Mouse (Mus musculus) MEL (cell line): ENCODE measurements around the gene Isg20l2. TPM values are rescaled to one million over a fixed set of nuclear protein-coding genes. Genes with fewer than 3 reads are reported as not detected.

ENCODE experiments used
- DNase-seq: peaks from one replicate; pipeline ENCODE4 v3.0.0; 2011; ENCODE audit warnings: low read depth, low spot score
- H3K27ac ChIP-seq: 2 replicates; pipeline ENCODE4 v1.5.1; 2012; ENCODE audit warnings: low read depth, mild to moderate bottlenecking, control low read depth, low read length, moderate library complexity; ENCODE audit not compliant: control insufficient read depth
- H3K27me3 ChIP-seq, 2 experiments: fragments of 150-350 bp in 1 of 2; sonication (generic) in 1 of 2; 2 replicates each; pipeline ENCODE4 v1.6.1; 2012; ENCODE audit warnings: low read length in 2 of 2, mild to moderate bottlenecking in 2 of 2, improper control_type of control experiment in 1 of 2, moderate library complexity in 1 of 2; ENCODE audit not compliant: insufficient read depth in 2 of 2, control insufficient read depth in 1 of 2
- H3K36me3 ChIP-seq, 2 experiments: 2 replicates each; pipeline ENCODE4 v1.6.1; 2012 to 2014; ENCODE audit warnings: low read length in 2 of 2, improper control_type of control experiment in 1 of 2, inconsistent platforms in 1 of 2, mild to moderate bottlenecking in 1 of 2; ENCODE audit not compliant: insufficient read depth in 2 of 2, control insufficient read depth in 1 of 2
- H3K4me1 ChIP-seq, 2 experiments: fragments of 150-350 bp in 1 of 2; sonication (generic) in 1 of 2; 2 replicates each; pipeline ENCODE4 v1.6.1; 2012; ENCODE audit warnings: low read length in 2 of 2, improper control_type of control experiment in 1 of 2, mild to moderate bottlenecking in 1 of 2; ENCODE audit not compliant: insufficient read depth in 2 of 2, control insufficient read depth in 1 of 2
- H3K4me3 ChIP-seq, 2 experiments: fragments of 150-350 bp in 1 of 2; sonication (generic) in 1 of 2; 2 replicates each; pipeline ENCODE4 v1.5.1; 2012; ENCODE audit warnings: low read depth in 2 of 2, low read length in 2 of 2, mild to moderate bottlenecking in 2 of 2, moderate library complexity in 2 of 2, control low read depth in 1 of 2, improper control_type of control experiment in 1 of 2; ENCODE audit not compliant: control insufficient read depth in 1 of 2, insufficient read depth in 1 of 2
- H3K79me2 ChIP-seq: 2 replicates; pipeline ENCODE4 v1.6.1; 2012; ENCODE audit warnings: mild to moderate bottlenecking, low read length, moderate library complexity; ENCODE audit not compliant: control insufficient read depth, poor library complexity, insufficient read depth
- H3K9ac ChIP-seq: 2 replicates; pipeline ENCODE4 v1.6.1; 2012; ENCODE audit warnings: low read depth, mild to moderate bottlenecking, control low read depth, low read length, moderate library complexity; ENCODE audit not compliant: control insufficient read depth, poor library complexity, severe bottlenecking
- H3K9me3 ChIP-seq: fragments of 150-350 bp; sonication (generic); replicated peaks from 2 replicates; pipeline ENCODE4 v1.6.1; 2012; ENCODE audit warnings: mild to moderate bottlenecking, low read length, improper control_type of control experiment, moderate library complexity; ENCODE audit not compliant: insufficient read depth
- CHD1 ChIP-seq: IDR thresholded peaks from 2 replicates; pipeline ENCODE4 v1.6.1; 2012; ENCODE audit warnings: low read depth, mild to moderate bottlenecking, inconsistent platforms, low read length, improper control_type of control experiment
- EP300 ChIP-seq, 2 experiments: IDR thresholded peaks; 2 replicates each; pipeline ENCODE4 v1.6.1; 2011; ENCODE audit warnings: improper control_type of control experiment in 2 of 2, low read length in 2 of 2, low read depth in 1 of 2, mild to moderate bottlenecking in 1 of 2
- GABPA ChIP-seq: IDR thresholded peaks from 2 replicates; pipeline ENCODE4 v1.6.1; 2012; ENCODE audit warnings: low read depth, mild to moderate bottlenecking, inconsistent platforms, low read length, improper control_type of control experiment, moderate library complexity
- GATA1 ChIP-seq: IDR thresholded peaks from 2 replicates; pipeline ENCODE4 v1.6.1; 2011; ENCODE audit warnings: low read depth, low read length, improper control_type of control experiment
- HCFC1 ChIP-seq: IDR thresholded peaks from 2 replicates; pipeline ENCODE4 v1.6.1; 2012; ENCODE audit warnings: low read depth, mild to moderate bottlenecking, inconsistent platforms, low read length, improper control_type of control experiment, moderate library complexity
- KAT2A ChIP-seq: conservative IDR thresholded peaks from 2 replicates; pipeline ENCODE4 v1.6.1; 2012; ENCODE audit warnings: low read depth, low read length, improper control_type of control experiment, inconsistent platforms
- MAZ ChIP-seq: IDR thresholded peaks from 2 replicates; pipeline ENCODE4 v1.6.1; 2012; ENCODE audit warnings: low read depth, mild to moderate bottlenecking, inconsistent platforms, low read length, improper control_type of control experiment
- MXI1 ChIP-seq: IDR thresholded peaks from 2 replicates; pipeline ENCODE4 v1.6.1; 2011; ENCODE audit warnings: mild to moderate bottlenecking, low read depth, low read length, improper control_type of control experiment
- MYB ChIP-seq: IDR thresholded peaks from 2 replicates; pipeline ENCODE4 v1.6.1; 2011; ENCODE audit warnings: mild to moderate bottlenecking, low read depth, low read length, improper control_type of control experiment
- NELFE ChIP-seq: IDR thresholded peaks from 2 replicates; pipeline ENCODE4 v1.6.1; 2011; ENCODE audit warnings: low read depth, low read length, improper control_type of control experiment
- POLR2A ChIP-seq, 2 experiments: IDR thresholded peaks; 2 replicates each; pipeline ENCODE4 v1.6.1; 2011 to 2012; ENCODE audit warnings: low read length in 2 of 2, mild to moderate bottlenecking in 2 of 2, control low read depth in 1 of 2, improper control_type of control experiment in 1 of 2, low read depth in 1 of 2, moderate library complexity in 1 of 2; ENCODE audit not compliant: control insufficient read depth in 1 of 2, insufficient read depth in 1 of 2, poor library complexity in 1 of 2
- POLR2AphosphoS5 ChIP-seq: IDR thresholded peaks from 2 replicates; pipeline ENCODE4 v1.6.1; 2012; ENCODE audit warnings: low read depth, borderline replicate concordance, mild to moderate bottlenecking, inconsistent platforms, low read length, moderate library complexity, mixed read lengths
- RAD21 ChIP-seq: IDR thresholded peaks from 2 replicates; pipeline ENCODE4 v1.6.1; 2011; ENCODE audit warnings: mild to moderate bottlenecking, low read depth, low read length, improper control_type of control experiment
- RCOR1 ChIP-seq: IDR thresholded peaks from 2 replicates; pipeline ENCODE4 v1.6.1; 2012; ENCODE audit warnings: low read depth, mild to moderate bottlenecking, inconsistent platforms, low read length, improper control_type of control experiment
- SIN3A ChIP-seq: IDR thresholded peaks from 2 replicates; pipeline ENCODE4 v1.6.1; 2012; ENCODE audit warnings: low read length, improper control_type of control experiment, inconsistent platforms
- SMC3 ChIP-seq: IDR thresholded peaks from 2 replicates; pipeline ENCODE4 v1.6.1; 2011; ENCODE audit warnings: low read depth, low read length, improper control_type of control experiment
- TAL1 ChIP-seq: IDR thresholded peaks from 2 replicates; pipeline ENCODE4 v1.6.1; 2012; ENCODE audit warnings: mild to moderate bottlenecking, inconsistent platforms, low read length, moderate library complexity, mixed read lengths
- TBP ChIP-seq: IDR thresholded peaks from 2 replicates; pipeline ENCODE4 v1.8.0; 2011; ENCODE audit warnings: low read depth, low read length, improper control_type of control experiment
- TCF12 ChIP-seq: IDR thresholded peaks from 2 replicates; pipeline ENCODE4 v1.6.1; 2014; ENCODE audit warnings: low read depth, mild to moderate bottlenecking, inconsistent platforms, low read length, improper control_type of control experiment, moderate library complexity
- UBTF ChIP-seq: IDR thresholded peaks from 2 replicates; pipeline ENCODE4 v1.6.1; 2012; ENCODE audit warnings: low read depth, mild to moderate bottlenecking, inconsistent platforms, low read length, improper control_type of control experiment, moderate library complexity, borderline replicate concordance; ENCODE audit not compliant: insufficient read depth
- USF1 ChIP-seq: IDR thresholded peaks from 2 replicates; pipeline ENCODE4 v1.6.1; 2014; ENCODE audit warnings: low read depth, mild to moderate bottlenecking, inconsistent platforms, low read length, improper control_type of control experiment, moderate library complexity
- USF2 ChIP-seq, 2 experiments: IDR thresholded peaks; 2 replicates each; pipeline ENCODE4 v1.6.1; 2011 to 2012; ENCODE audit warnings: improper control_type of control experiment in 2 of 2, low read length in 2 of 2, borderline replicate concordance in 1 of 2, inconsistent platforms in 1 of 2, low read depth in 1 of 2, mild to moderate bottlenecking in 1 of 2; ENCODE audit not compliant: insufficient read depth in 1 of 2
- ZC3H11A ChIP-seq: IDR thresholded peaks from 2 replicates; pipeline ENCODE4 v1.6.1; 2012; ENCODE audit warnings: low read depth, mild to moderate bottlenecking, inconsistent platforms, low read length, improper control_type of control experiment
- ZKSCAN1 ChIP-seq: IDR thresholded peaks from 2 replicates; pipeline ENCODE4 v1.6.1; 2012; ENCODE audit warnings: low read depth, mild to moderate bottlenecking, inconsistent platforms, low read length, improper control_type of control experiment, moderate library complexity
- ZMIZ1 ChIP-seq: IDR thresholded peaks from 2 replicates; pipeline ENCODE4 v1.6.1; 2012; ENCODE audit warnings: low read depth, mild to moderate bottlenecking, inconsistent platforms, low read length, improper control_type of control experiment, moderate library complexity
- ZNF384 ChIP-seq: IDR thresholded peaks from 2 replicates; pipeline ENCODE4 v1.6.1; 2012; ENCODE audit warnings: low read depth, mild to moderate bottlenecking, inconsistent platforms, low read length, improper control_type of control experiment
- polyA plus RNA-seq, 2 experiments: library from polyadenylated mRNA; stranded (reverse) in 1 of 2; unstranded in 1 of 2; fragments of >175 nt in 1 of 2; fragments of >200 nt in 1 of 2; gene quantifications; 2 replicates each; pipeline versions ENCODE4 v1.2.1 to v1.2.4; 2012; ENCODE audit warnings: low replicate concordance in 2 of 2, low read depth in 1 of 2; ENCODE audit not compliant: insufficient read length in 2 of 2, insufficient read depth in 1 of 2, missing spikeins in 1 of 2
- total RNA-seq: library from RNA; depleted of rRNA; stranded (reverse); fragments of 300-350 nt; gene quantifications from 2 replicates; pipeline ENCODE4 v1.2.3, GENCODE M21; 2012

Gene Isg20l2
- total and polyA plus RNA-seq, 3 experiments: 45.0 to 71.8 TPM; not detected in 1

DNA sequence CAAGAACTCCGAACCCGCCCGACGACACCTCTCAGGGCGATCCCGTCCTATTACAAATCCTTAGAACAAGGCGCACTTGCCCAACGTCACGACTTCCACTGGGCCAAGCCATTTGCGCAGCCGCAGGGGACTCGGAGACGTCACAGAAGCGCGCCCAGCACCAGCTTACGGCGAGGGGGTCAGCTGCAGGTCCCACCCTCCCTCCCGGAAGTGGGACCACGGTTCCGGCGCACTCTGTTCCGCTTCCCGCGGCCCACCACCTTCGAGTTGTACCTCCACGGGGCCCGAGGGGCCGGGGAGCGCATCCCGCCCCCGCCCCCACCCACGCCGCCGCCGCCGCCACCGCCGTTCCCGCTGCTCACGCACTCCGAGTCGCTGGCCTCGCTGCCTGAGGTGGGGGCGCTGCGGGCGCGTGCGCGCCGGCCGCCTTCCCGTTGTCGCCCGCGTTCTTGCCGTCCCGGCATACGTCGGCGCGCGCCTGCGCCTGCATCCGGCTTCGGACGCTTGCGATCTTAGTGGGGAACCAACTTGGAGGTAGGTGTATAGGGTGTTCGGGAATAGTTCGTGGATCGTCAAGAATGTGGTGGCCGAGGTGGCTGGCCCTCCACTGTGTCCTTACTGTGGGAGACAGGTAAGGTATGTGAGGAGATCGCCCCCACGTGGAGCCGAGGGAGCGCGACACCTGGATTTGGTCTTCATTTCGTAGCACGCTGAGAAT is at the start of gene Isg20l2, which contains the start of gene Rrnad1 (continued):
- TF ChIP-seq KAT2A: peak; percentile 80

DNA sequence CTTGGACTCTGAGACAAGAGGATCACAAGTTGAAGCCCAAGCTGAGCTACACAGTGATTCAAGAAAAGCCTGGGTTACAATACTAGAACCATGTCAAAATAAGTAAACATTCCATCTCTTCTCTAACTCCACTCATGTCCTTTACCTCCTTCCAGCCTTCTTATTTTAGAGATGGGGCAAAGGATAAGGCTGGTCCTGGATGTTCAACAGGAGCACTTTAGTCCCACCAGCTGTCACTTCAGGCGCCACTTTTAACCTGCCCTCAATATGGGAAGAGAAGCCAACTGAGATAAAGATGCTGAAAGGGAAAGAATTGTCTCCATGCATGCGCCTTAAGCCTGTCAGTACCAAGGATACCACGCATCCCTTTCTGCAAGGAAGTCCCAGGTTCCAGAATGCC is 45.8 kb upstream of the Isg20l2 start:
- Histone ChIP-seq H3K27me3 (no peaks in the 10 kb centered on the region), H3K27ac (peak overlapping the region; percentile 65; the same call in 1 of the 2 replicates), H3K36me3 (peaks cover 4 to 16% of the 10 kb centered on the region in 2 experiments; a peak in 3 of 4 replicates), H3K79me2 (peaks cover 38% of the 10 kb centered on the region), H3K4me3 (peak overlapping the region; percentile 47 to 93), H3K4me1 (peaks cover 3 to 19% of the 10 kb centered on the region in 2 experiments; a peak in 3 of 4 replicates), H3K9ac (peak overlapping the region; percentile 98), H3K9me3 (no peaks in the 10 kb centered on the region)
- no peak for DNase-seq
- TF ChIP-seq GABPA (no peak), USF1 (no peak), RAD21 (no peak), EP300 (IDR thresholded peaks at IDR 0.05; ENCODE audit: low read depth in 1 of 2, low read length in 2 of 2) (no peak), ZMIZ1 (no peak), RCOR1 (no peak), CHD1 (no peak), NELFE (no peak), MYB (no peak), POLR2AphosphoS5 (no peak), TCF12 (no peak), TAL1 (no peak), POLR2A (IDR thresholded peaks at IDR 0.05; ENCODE audit: control insufficient read depth in 1 of 2, insufficient read depth in 1 of 2, low read depth in 1 of 2, low read length in 2 of 2, poor library complexity in 1 of 2) (no peak), ZNF384 (no peak), MAZ (no peak), TBP (no peak), ZC3H11A (no peak), SMC3 (no peak), HCFC1 (no peak), SIN3A (peak; percentile 56; the same call in 1 of the 2 replicates), USF2 (IDR thresholded peaks at IDR 0.05; ENCODE audit: borderline replicate concordance in 1 of 2, insufficient read depth in 1 of 2, low read depth in 1 of 2, low read length in 2 of 2) (no peak), MXI1 (peak; percentile 23; the same call in 1 of the 2 replicates), ZKSCAN1 (no peak), GATA1 (0 out of 2 replicates have a peak, but pooled peaks have one; percentile 13), UBTF (no peak)
